Mouse (Mus musculus): ENCODE data around the gene Manbal. TPM values are rescaled to one million over a fixed set of nuclear protein-coding genes. Genes with fewer than 3 reads are reported as not detected.
"Not testable (repeated sequence)": the region's sequence is repeated elsewhere in the genome, so short reads cannot be mapped to it uniquely, and the experiment has no call there.

The Manbal gene
- polyA plus RNA-seq, 1 experiment from 2014 or later, result 20.1 TPM

DNA sequence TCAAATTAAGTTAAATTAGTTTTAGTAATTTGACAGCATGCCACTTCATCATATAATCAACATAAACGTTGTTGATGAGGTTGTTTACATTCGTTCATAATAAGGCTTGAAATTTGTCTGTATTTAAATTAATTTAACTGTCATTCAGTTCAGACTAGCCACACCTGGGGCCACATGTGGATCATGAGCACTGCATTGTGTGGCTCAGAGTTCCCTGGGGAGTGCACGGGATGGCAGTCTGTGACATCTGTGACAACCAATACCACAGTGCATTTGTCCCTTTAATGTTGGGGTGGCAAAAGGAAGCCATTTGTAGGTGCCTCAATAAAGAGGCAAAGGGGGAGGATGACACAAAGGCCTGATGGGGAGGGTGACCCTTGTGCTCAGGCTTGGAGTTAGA is 9.6 kb downstream of the Manbal start:
- H3K4me1 ChIP-seq (ENCODE audit: control insufficient read depth, low read depth, low read length), result no peaks in the 10 kb centered on the region
- H3K36me3 ChIP-seq (ENCODE audit: control insufficient read depth, insufficient read depth), result no peaks in the 10 kb centered on the region; the same call in 1 of the 2 replicates
- H3K27me3 ChIP-seq (ENCODE audit: control insufficient read depth, insufficient read depth, low read depth, low read length), result no peaks in the 10 kb centered on the region
- H3K27ac ChIP-seq (ENCODE audit: low read length), result no peak overlapping the region
- no peaks in the 10 kb centered on the region for H3K9me3 ChIP-seq (replicated peaks; ENCODE audit: control insufficient read depth, low read length)
- H3K9ac ChIP-seq (ENCODE audit: low read depth, low read length), result no peak overlapping the region
- WGBS (ENCODE audit: insufficient replicate concordance), result 59% methylated on average over 3 of the region's 3 CpGs
- H3K4me3 ChIP-seq (ENCODE audit: low read depth, low read length), result no peak overlapping the region
- no peak overlapping the region for H3K4me2 ChIP-seq (ENCODE audit: low read depth, low read length)
- no peak for ATAC-seq (ENCODE audit: low read depth)

- no peaks in the 10 kb centered on the region for H3K27me3 ChIP-seq (ENCODE audit: control insufficient read depth, insufficient read depth, low read depth, low read length)
- no peak overlapping the region for H3K4me2 ChIP-seq (ENCODE audit: low read depth, low read length)
- WGBS (ENCODE audit: insufficient replicate concordance), result 69% methylated on average over 4 of the region's 4 CpGs
These were observed 17.4 kb downstream of the Manbal start for GRCm38 (mm10) chr2:157384836-157385235.

GRCm38 (mm10) chr2:157388901-157389590 is 21.7 kb downstream of the Manbal start:
- not testable (repeated sequence) for H3K27ac ChIP-seq (ENCODE audit: low read length); ATAC-seq (ENCODE audit: low read depth); H3K27me3 ChIP-seq (ENCODE audit: control insufficient read depth, insufficient read depth, low read depth, low read length); H3K9me3 ChIP-seq (replicated peaks; ENCODE audit: control insufficient read depth, low read length); H3K4me3 ChIP-seq (ENCODE audit: low read depth, low read length); H3K36me3 ChIP-seq (ENCODE audit: control insufficient read depth, insufficient read depth); H3K4me2 ChIP-seq (ENCODE audit: low read depth, low read length); H3K9ac ChIP-seq (ENCODE audit: low read depth, low read length); H3K4me1 ChIP-seq (ENCODE audit: control insufficient read depth, low read depth, low read length)
- WGBS (ENCODE audit: insufficient replicate concordance), result 81% methylated on average over 14 of the region's 14 CpGs

More at GRCm38 (mm10) chr2:157384836-157385235, 17.4 kb downstream of the Manbal start:
- H3K9me3 ChIP-seq (replicated peaks; ENCODE audit: control insufficient read depth, low read length), result no peaks in the 10 kb centered on the region
- ATAC-seq (ENCODE audit: low read depth), result no peak
- H3K9ac ChIP-seq (ENCODE audit: low read depth, low read length), result no peak overlapping the region
- H3K4me1 ChIP-seq (ENCODE audit: control insufficient read depth, low read depth, low read length), result no peaks in the 10 kb centered on the region
- H3K4me3 ChIP-seq (ENCODE audit: low read depth, low read length), result no peak overlapping the region
- no peaks in the 10 kb centered on the region; the same call in 1 of the 2 replicates for H3K36me3 ChIP-seq (ENCODE audit: control insufficient read depth, insufficient read depth)
- H3K27ac ChIP-seq (ENCODE audit: low read length), result no peak overlapping the region

GRCm38 (mm10) chr2:157389591-157389921 is 22.2 kb downstream of the Manbal start:
- H3K36me3 ChIP-seq (ENCODE audit: control insufficient read depth, insufficient read depth), result no peaks in the 10 kb centered on the region
- H3K9me3 ChIP-seq (replicated peaks; ENCODE audit: control insufficient read depth, low read length), result no peaks in the 10 kb centered on the region
- no peak overlapping the region for H3K9ac ChIP-seq (ENCODE audit: low read depth, low read length)
- H3K27ac ChIP-seq (ENCODE audit: low read length), result no peak overlapping the region
- WGBS (ENCODE audit: insufficient replicate concordance), result 75% methylated on average over 7 of the region's 7 CpGs
- H3K4me2 ChIP-seq (ENCODE audit: low read depth, low read length), result no peak overlapping the region
- no peak overlapping the region for H3K4me3 ChIP-seq (ENCODE audit: low read depth, low read length)
- no peak for ATAC-seq (ENCODE audit: low read depth)
- H3K4me1 ChIP-seq (ENCODE audit: control insufficient read depth, low read depth, low read length), result no peaks in the 10 kb centered on the region
- H3K27me3 ChIP-seq (ENCODE audit: control insufficient read depth, insufficient read depth, low read depth, low read length), result no peaks in the 10 kb centered on the region

DNA sequence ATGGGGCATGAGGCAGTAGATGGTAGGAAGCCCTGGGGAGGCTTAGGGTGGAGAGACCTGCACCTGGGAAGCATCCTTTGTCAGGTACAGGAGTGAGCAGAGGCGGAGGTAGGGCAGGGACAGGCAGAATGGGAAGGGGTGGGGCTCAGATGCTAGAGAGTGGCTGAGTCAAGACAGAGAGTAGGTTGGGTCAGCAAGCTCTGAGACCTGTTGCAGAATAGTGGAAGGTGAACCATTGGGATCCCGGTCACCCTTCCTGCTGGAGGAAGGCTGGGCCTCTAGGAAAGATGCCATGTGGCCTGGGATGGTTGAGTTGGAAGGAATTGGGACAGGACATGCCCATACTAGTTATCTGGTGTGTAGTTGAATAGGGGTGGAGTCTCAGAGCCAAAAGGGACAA is 24.9 kb downstream of the Manbal start:
- Histone ChIP-seq H3K4me3 (ENCODE audit: low read depth, low read length) (no peak overlapping the region), H3K4me1 (ENCODE audit: control insufficient read depth, low read depth, low read length) (no peaks in the 10 kb centered on the region), H3K9ac (ENCODE audit: low read depth, low read length) (no peak overlapping the region), H3K4me2 (ENCODE audit: low read depth, low read length) (no peak overlapping the region), H3K27me3 (ENCODE audit: control insufficient read depth, insufficient read depth, low read depth, low read length) (no peaks in the 10 kb centered on the region), H3K9me3 (replicated peaks; ENCODE audit: control insufficient read depth, low read length) (no peaks in the 10 kb centered on the region), H3K36me3 (ENCODE audit: control insufficient read depth, insufficient read depth) (peaks cover 2% of the 10 kb centered on the region; the same call in 1 of the 2 replicates), H3K27ac (ENCODE audit: low read length) (no peak overlapping the region)
- no peak for ATAC-seq (ENCODE audit: low read depth)
- 78% methylated on average over 2 of the region's 2 CpGs for WGBS (ENCODE audit: insufficient replicate concordance)

GRCm38 (mm10) chr2:157393549-157393948 is 26.2 kb downstream of the Manbal start:
- no peak for ATAC-seq (ENCODE audit: low read depth)
- peaks cover 7% of the 10 kb centered on the region for H3K36me3 ChIP-seq (ENCODE audit: control insufficient read depth, insufficient read depth)
- H3K27ac ChIP-seq (ENCODE audit: low read length), result no peak overlapping the region
- no peak overlapping the region for H3K4me3 ChIP-seq (ENCODE audit: low read depth, low read length)
- no peaks in the 10 kb centered on the region for H3K4me1 ChIP-seq (ENCODE audit: control insufficient read depth, low read depth, low read length)
- H3K9me3 ChIP-seq (replicated peaks; ENCODE audit: control insufficient read depth, low read length), result no peaks in the 10 kb centered on the region; the same call in 1 of the 2 replicates
- H3K9ac ChIP-seq (ENCODE audit: low read depth, low read length), result no peak overlapping the region
- H3K27me3 ChIP-seq (ENCODE audit: control insufficient read depth, insufficient read depth, low read depth, low read length), result no peaks in the 10 kb centered on the region
- 87% methylated on average over 4 of the region's 4 CpGs for WGBS (ENCODE audit: insufficient replicate concordance)
- H3K4me2 ChIP-seq (ENCODE audit: low read depth, low read length), result no peak overlapping the region

- ATAC-seq (ENCODE audit: low read depth), result no peak
- WGBS (ENCODE audit: insufficient replicate concordance), result 56% methylated on average over 6 of the region's 6 CpGs
- Histone ChIP-seq H3K9me3 (replicated peaks; ENCODE audit: control insufficient read depth, low read length) (no peaks in the 10 kb centered on the region; the same call in 1 of the 2 replicates), H3K27ac (ENCODE audit: low read length) (no peak overlapping the region), H3K4me2 (ENCODE audit: low read depth, low read length) (no peak overlapping the region), H3K36me3 (ENCODE audit: control insufficient read depth, insufficient read depth) (peaks cover 10% of the 10 kb centered on the region), H3K9ac (ENCODE audit: low read depth, low read length) (no peak overlapping the region), H3K4me3 (ENCODE audit: low read depth, low read length) (no peak overlapping the region), H3K27me3 (ENCODE audit: control insufficient read depth, insufficient read depth, low read depth, low read length) (no peaks in the 10 kb centered on the region), H3K4me1 (ENCODE audit: control insufficient read depth, low read depth, low read length) (no peaks in the 10 kb centered on the region)
These were observed 27.5 kb downstream of the Manbal start for GRCm38 (mm10) chr2:157394868-157395267.

- no peak overlapping the region for H3K4me2 ChIP-seq (ENCODE audit: low read depth, low read length)
- H3K9me3 ChIP-seq (replicated peaks; ENCODE audit: control insufficient read depth, low read length), result no peaks in the 10 kb centered on the region; the same call in 1 of the 2 replicates
- no peak overlapping the region for H3K4me3 ChIP-seq (ENCODE audit: low read depth, low read length)
- WGBS (ENCODE audit: insufficient replicate concordance), result 63% methylated on average over 5 of the region's 5 CpGs
- no peaks in the 10 kb centered on the region for H3K4me1 ChIP-seq (ENCODE audit: control insufficient read depth, low read depth, low read length)
- no peak overlapping the region for H3K27ac ChIP-seq (ENCODE audit: low read length)
- no peak overlapping the region for H3K9ac ChIP-seq (ENCODE audit: low read depth, low read length)
- no peak for ATAC-seq (ENCODE audit: low read depth)
- no peaks in the 10 kb centered on the region for H3K27me3 ChIP-seq (ENCODE audit: control insufficient read depth, insufficient read depth, low read depth, low read length)
- H3K36me3 ChIP-seq (ENCODE audit: control insufficient read depth, insufficient read depth), result peaks cover 10% of the 10 kb centered on the region
These were observed 28.0 kb downstream of the Manbal start for GRCm38 (mm10) chr2:157395371-157395770.

DNA sequence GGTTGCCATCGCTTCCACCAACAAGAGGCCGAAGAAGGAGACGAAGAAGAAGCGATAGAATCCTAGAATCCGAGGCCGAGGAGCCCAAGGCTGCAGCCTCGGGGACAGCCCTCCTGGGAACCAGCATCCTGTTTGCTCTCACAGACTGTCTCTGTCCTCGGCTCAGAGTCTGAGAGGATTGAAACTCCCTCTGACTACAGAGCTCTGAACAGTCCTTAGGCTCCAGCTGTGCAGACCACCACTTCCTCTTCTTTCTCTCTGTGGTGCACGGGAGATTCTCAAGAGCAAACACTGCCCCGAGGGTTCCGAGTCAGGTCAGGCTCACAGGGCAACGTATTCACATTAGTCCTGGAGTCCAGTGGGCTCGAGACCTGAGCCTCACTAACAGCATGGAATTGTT is 28.6 kb downstream of the Manbal start:
- no peak overlapping the region for H3K27ac ChIP-seq (ENCODE audit: low read length)

More for the DNA sequence above, 28.6 kb downstream of the Manbal start:
- Histone ChIP-seq H3K9me3 (replicated peaks; ENCODE audit: control insufficient read depth, low read length) (no peaks in the 10 kb centered on the region; the same call in 1 of the 2 replicates), H3K36me3 (ENCODE audit: control insufficient read depth, insufficient read depth) (peaks cover 10% of the 10 kb centered on the region), H3K4me2 (ENCODE audit: low read depth, low read length) (no peak overlapping the region), H3K4me1 (ENCODE audit: control insufficient read depth, low read depth, low read length) (no peaks in the 10 kb centered on the region), H3K27me3 (ENCODE audit: control insufficient read depth, insufficient read depth, low read depth, low read length) (no peaks in the 10 kb centered on the region), H3K9ac (ENCODE audit: low read depth, low read length) (no peak overlapping the region), H3K4me3 (ENCODE audit: low read depth, low read length) (no peak overlapping the region)
- ATAC-seq (ENCODE audit: low read depth), result no peak
- 44% methylated on average over 13 of the region's 13 CpGs for WGBS (ENCODE audit: insufficient replicate concordance)
